Mouse (Mus musculus): Measurements from ENCODE around the gene Dgkb. TPM values are rescaled to one million over a fixed set of nuclear protein-coding genes. Genes with fewer than 3 reads are reported as not detected.

Gene Dgkb
- 0.05 and 0.36 TPM in 2 replicates for polyA plus RNA-seq (2016; fragmentation: Nextera tagmentation; extraction: Ambion mirVana)

DNA sequence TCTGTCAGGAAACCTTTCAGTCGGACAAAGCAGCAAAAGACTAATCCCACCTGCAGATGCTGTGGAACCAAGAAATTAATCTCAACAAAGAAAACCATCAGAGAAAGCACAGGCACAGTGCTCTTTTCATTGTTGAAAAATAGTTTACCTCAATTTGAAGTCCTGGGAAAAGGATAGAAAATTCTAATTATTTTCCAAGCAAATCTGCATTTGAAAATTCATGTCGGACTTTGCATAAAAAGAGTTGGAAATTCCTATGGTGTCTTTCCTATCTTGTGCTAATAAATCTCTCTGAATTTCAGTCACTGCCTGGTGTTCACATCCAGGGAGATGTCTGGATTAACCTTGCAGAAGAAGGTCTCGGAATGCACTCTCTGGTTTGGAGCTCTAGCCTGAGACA, at the start of gene Dgkb:
Gene Dgkb (plus strand): TSS at position 301 of the 400 bp plus-strand sequence.
- no peak for DNase-seq (ENCODE audit: low spot score)
- WGBS, result 68% methylated on average over 3 of the region's 3 CpGs
- Histone ChIP-seq H3K9me3 (no peaks in the 10 kb centered on the region), H3K4me1 (no peaks in the 10 kb centered on the region), H3K4me3 (no peak within 1 kb of the TSS), H3K27me3 (replicated peaks; ENCODE audit: low read depth, poor library complexity, severe bottlenecking) (no peaks in the 10 kb centered on the region), H3K36me3 (replicated peaks) (no peaks in the 10 kb centered on the region), H3K27ac (replicated peaks) (no peak within 1 kb of the TSS)

- Histone ChIP-seq H3K27ac (replicated peaks) (no peak overlapping the region), H3K4me1 (peaks cover 10% of the 10 kb centered on the region), H3K36me3 (replicated peaks) (no peaks in the 10 kb centered on the region), H3K9me3 (no peaks in the 10 kb centered on the region), H3K27me3 (replicated peaks; ENCODE audit: low read depth, poor library complexity, severe bottlenecking) (no peaks in the 10 kb centered on the region), H3K4me3 (no peak overlapping the region)
- no peak for DNase-seq (ENCODE audit: low spot score)
- WGBS, result 88% methylated on average over 1 of the region's 1 CpGs
Measured at GRCm38 (mm10) chr12:37769844-37770243, 47.7 kb upstream of the Dgkb start.

DNA sequence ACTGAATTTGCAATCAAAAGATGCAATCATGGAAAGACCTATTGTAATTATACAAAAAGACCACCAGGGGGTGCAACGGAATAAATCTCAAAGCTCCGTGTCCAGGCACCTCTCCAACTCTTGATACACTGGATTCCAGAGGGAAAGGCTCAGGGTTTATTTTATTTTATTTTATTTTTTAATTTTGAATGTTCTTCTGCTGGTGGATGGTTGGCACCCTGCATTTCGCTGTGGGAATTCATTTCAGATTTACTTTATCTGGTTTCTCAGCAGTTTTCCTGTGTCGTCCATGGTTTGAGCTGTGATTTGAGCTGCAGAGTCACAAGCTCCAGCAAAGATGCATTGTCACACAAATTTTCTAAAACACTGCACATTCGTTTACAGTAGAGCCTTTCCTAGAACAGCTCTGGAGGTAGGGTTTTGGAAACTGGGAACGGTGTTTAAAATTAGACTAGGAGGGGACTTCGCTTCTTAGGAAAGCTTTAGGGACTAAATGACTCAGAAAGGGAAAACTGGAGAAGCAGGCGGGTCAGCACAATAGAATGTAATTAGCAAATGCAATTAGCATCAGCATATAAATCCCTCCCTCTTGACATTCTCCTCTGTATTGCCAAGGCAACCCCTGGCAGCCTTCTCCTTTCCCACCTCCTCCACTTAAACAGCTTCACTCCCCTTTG, 43.7 kb upstream of the Dgkb start:
- 14% methylated on average over 8 of the region's 8 CpGs for WGBS
- no peak overlapping the region for H3K27ac ChIP-seq (replicated peaks)
- no peaks in the 10 kb centered on the region for H3K9me3 ChIP-seq
- DNase-seq (ENCODE audit: low spot score), result peak; percentile 16
- no peaks in the 10 kb centered on the region for H3K27me3 ChIP-seq (replicated peaks; ENCODE audit: low read depth, poor library complexity, severe bottlenecking)
- peaks cover 10% of the 10 kb centered on the region for H3K4me1 ChIP-seq
- 0 out of 2 replicates have a peak overlapping the region, but pooled peaks have one; percentile 32 for H3K4me3 ChIP-seq
- H3K36me3 ChIP-seq (replicated peaks), result no peaks in the 10 kb centered on the region

- no peak for DNase-seq (ENCODE audit: low spot score)
- Histone ChIP-seq H3K4me1 (peaks cover 10% of the 10 kb centered on the region), H3K4me3 (no peak overlapping the region), H3K36me3 (replicated peaks) (no peaks in the 10 kb centered on the region), H3K27me3 (replicated peaks; ENCODE audit: low read depth, poor library complexity, severe bottlenecking) (no peaks in the 10 kb centered on the region), H3K9me3 (no peaks in the 10 kb centered on the region), H3K27ac (replicated peaks) (no peak overlapping the region)
- WGBS, result 39% methylated on average over 2 of the region's 2 CpGs
Measured at GRCm38 (mm10) chr12:37774591-37774990, 42.9 kb upstream of the Dgkb start.

GRCm38 (mm10) chr12:37796265-37796928, 21.1 kb upstream of the Dgkb start:
- Histone ChIP-seq H3K27me3 (replicated peaks; ENCODE audit: low read depth, poor library complexity, severe bottlenecking) (no peaks in the 10 kb centered on the region), H3K36me3 (replicated peaks) (no peaks in the 10 kb centered on the region), H3K4me1 (no peaks in the 10 kb centered on the region), H3K9me3 (no peaks in the 10 kb centered on the region), H3K4me3 (no peak overlapping the region), H3K27ac (replicated peaks) (no peak overlapping the region)
- 87% methylated on average over 4 of the region's 4 CpGs for WGBS
- DNase-seq (ENCODE audit: low spot score), result no peak

DNA sequence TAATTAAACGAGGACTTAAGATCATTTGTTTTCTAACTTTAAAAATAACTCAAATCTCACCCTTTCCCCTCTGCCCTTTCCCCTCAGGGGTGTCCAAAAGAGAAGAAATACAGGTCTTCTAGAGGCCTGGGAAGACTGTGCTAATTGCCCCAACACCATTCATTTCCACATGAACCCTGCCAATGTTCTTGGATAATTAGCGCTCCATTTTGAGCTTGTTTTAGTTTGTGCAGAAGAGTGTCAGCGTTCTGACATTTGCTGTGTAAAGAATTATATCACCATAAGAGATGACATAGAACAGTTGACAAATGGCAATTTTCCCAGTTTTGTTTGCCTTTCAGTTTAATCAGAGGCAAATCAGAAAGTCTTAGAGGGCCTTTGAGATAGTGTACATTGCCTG, 3.4 kb upstream of the Dgkb start:
- Histone ChIP-seq H3K4me3 (no peak overlapping the region), H3K9me3 (no peaks in the 10 kb centered on the region), H3K27me3 (replicated peaks; ENCODE audit: low read depth, poor library complexity, severe bottlenecking) (no peaks in the 10 kb centered on the region), H3K4me1 (no peaks in the 10 kb centered on the region), H3K27ac (replicated peaks) (no peak overlapping the region), H3K36me3 (replicated peaks) (no peaks in the 10 kb centered on the region)
- no peak for DNase-seq (ENCODE audit: low spot score)
- 81% methylated on average over 3 of the region's 3 CpGs for WGBS

DNA sequence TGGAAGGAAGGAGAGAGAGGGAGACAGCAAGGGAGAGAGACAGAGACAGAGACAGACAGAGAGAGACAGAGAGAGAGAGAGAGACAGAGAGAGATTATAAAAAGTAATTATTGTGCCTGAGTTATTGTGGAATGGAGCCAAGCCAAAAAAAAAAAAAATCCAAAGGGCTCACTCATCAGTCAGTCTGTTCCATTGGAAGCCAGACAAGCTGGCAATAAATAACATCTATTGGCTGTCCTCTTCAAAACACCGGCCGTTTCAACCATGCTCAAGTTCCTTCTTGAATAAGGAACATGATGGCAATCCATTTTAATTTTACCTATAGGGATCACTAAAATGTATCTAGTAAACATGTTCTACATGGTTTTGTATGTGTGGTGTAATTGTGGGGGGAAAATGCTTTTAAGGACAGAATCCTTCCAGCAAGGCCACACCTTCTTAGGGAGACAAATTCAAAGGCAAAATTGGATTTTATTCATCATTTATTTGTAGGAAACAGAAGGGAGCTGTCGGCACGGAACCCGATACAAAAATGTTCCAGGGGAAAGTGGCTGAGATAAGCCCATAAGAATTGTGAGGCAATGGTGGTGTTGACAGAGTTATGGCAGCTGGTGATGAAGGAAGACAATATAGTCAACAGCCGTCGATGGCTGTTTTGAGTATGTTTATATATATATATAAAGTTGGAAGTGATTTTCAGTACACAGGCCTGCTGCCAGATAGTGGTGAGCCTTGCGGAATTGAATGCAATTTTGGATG, 3.7 kb downstream of the Dgkb start:
- Histone ChIP-seq H3K4me3 (no peak overlapping the region), H3K36me3 (replicated peaks) (no peaks in the 10 kb centered on the region), H3K27me3 (replicated peaks; ENCODE audit: low read depth, poor library complexity, severe bottlenecking) (no peaks in the 10 kb centered on the region), H3K9me3 (no peaks in the 10 kb centered on the region), H3K27ac (replicated peaks) (no peak overlapping the region), H3K4me1 (no peaks in the 10 kb centered on the region)
- 92% methylated on average over 8 of the region's 8 CpGs for WGBS
- DNase-seq (ENCODE audit: low spot score), result no peak

DNA sequence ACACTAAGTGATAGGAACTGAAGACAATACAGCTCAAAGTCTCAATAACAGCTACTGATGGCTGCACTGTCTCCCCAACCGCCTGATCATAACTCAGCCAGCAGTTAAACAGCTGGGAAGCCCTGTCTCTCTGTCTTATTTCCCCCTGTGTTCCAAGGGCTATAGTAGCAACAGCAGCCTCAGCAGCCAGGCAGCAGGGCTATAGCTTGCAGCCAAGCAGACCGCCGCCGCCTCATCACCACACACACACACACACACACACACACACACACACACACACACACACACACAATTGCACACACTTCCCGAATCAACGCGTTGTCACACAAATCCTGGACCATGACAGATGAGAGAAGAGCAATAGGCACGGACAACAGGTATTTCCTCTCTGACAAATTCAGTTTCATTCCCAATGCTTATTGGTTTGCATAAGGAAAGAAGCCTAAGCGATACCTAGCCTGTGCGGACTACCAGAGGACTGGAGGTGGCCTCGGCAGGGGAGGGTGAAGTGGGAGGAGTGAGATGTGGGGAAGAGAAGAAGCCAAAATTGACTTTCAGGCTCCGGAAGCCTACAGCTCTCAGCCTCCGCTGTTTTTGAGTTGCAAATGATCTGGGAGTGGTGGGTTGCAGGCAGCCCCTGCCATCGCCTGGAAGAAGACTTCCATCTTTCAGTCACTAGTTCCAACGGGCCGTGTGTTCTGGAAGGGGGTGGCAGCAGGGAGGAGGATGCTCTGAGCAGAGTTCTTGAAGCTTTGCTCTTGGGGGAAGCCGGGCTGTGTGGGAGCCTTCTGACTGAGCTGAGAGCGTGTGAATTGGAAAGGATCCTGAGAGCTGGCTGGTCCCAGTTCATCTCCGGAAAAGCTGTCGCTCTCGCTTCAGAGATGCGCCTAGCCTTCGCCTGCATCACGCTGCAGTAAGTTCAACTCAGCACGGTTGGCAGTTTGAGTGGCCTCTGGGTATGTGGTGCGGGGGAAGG, 62.8 kb downstream of the Dgkb start:
- peak; percentile 45 for DNase-seq (ENCODE audit: low spot score)
- Histone ChIP-seq H3K27me3 (replicated peaks; ENCODE audit: low read depth, poor library complexity, severe bottlenecking) (peaks cover 25% of the 10 kb centered on the region; the same call in 1 of the 2 replicates), H3K9me3 (no peaks in the 10 kb centered on the region), H3K4me3 (peak overlapping the region; percentile 61), H3K4me1 (0 out of 2 replicates have a peak, but pooled peaks cover 3% of the 10 kb centered on the region), H3K36me3 (replicated peaks) (no peaks in the 10 kb centered on the region), H3K27ac (replicated peaks) (no peak overlapping the region; the same call in 1 of the 2 replicates)
- WGBS, result 3% methylated on average over 26 of the region's 26 CpGs

DNA sequence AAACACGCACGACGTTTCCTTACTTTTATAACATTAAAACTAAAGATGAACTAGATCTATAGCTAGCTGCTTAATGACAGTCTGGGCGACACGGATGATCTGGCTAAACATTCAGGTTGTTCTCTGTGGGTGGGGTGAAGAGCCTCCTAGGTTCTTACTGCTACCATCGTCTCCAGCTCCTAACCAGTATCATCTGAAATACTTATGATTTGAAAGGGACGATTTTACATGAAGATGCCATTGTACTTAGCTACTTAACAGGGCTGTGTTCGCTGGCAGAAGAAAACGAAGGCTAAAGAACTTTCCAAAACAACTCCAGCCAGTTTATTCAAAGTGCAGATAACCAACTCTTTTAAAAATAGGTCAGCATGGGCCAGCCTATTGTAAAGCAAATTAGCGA, 63.9 kb downstream of the Dgkb start:
- Histone ChIP-seq H3K4me3 (peak overlapping the region; percentile 61), H3K9me3 (no peaks in the 10 kb centered on the region), H3K27me3 (replicated peaks; ENCODE audit: low read depth, poor library complexity, severe bottlenecking) (peaks cover 25% of the 10 kb centered on the region; the same call in 1 of the 2 replicates), H3K4me1 (0 out of 2 replicates have a peak, but pooled peaks cover 3% of the 10 kb centered on the region), H3K36me3 (replicated peaks) (no peaks in the 10 kb centered on the region), H3K27ac (replicated peaks) (no peak overlapping the region)
- WGBS, result 3% methylated on average over 10 of the region's 10 CpGs
- no peak for DNase-seq (ENCODE audit: low spot score)

- 62% methylated on average over 1 of the region's 1 CpGs for WGBS
- DNase-seq (ENCODE audit: low spot score), result no peak
- no peak overlapping the region for H3K27ac ChIP-seq (replicated peaks)
Measured at GRCm38 (mm10) chr12:37882796-37883195, 65.3 kb downstream of the Dgkb start.

GRCm38 (mm10) chr12:37883781-37884180, 66.3 kb downstream of the Dgkb start:
- WGBS, result 87% methylated on average over 4 of the region's 4 CpGs
- DNase-seq (ENCODE audit: low spot score), result no peak
- Histone ChIP-seq H3K9me3 (no peaks in the 10 kb centered on the region), H3K36me3 (replicated peaks) (no peaks in the 10 kb centered on the region), H3K27ac (replicated peaks) (no peak overlapping the region), H3K27me3 (replicated peaks; ENCODE audit: low read depth, poor library complexity, severe bottlenecking) (peaks cover 25% of the 10 kb centered on the region; the same call in 1 of the 2 replicates), H3K4me3 (no peak overlapping the region), H3K4me1 (0 out of 2 replicates have a peak, but pooled peaks cover 3% of the 10 kb centered on the region)

More at GRCm38 (mm10) chr12:37882796-37883195, 65.3 kb downstream of the Dgkb start:
- H3K27me3 ChIP-seq (replicated peaks; ENCODE audit: low read depth, poor library complexity, severe bottlenecking), result peaks cover 25% of the 10 kb centered on the region; the same call in 1 of the 2 replicates
- H3K4me1 ChIP-seq, result 0 out of 2 replicates have a peak, but pooled peaks cover 3% of the 10 kb centered on the region
- H3K36me3 ChIP-seq (replicated peaks), result no peaks in the 10 kb centered on the region
- no peaks in the 10 kb centered on the region for H3K9me3 ChIP-seq
- H3K4me3 ChIP-seq, result no peak overlapping the region
